Mouse (Mus musculus): Measurements from ENCODE around the gene Cpsf3.

GRCm38 (mm10) chr12:21330961-21331576, 45.9 kb downstream of the Cpsf3 start:
- TF ChIP-seq MAFK (IDR thresholded peaks at IDR 0.05; ENCODE audit: borderline replicate concordance, low read depth, low read length): no peak
- TF ChIP-seq RCOR1 (IDR thresholded peaks at IDR 0.05; ENCODE audit: low read depth, low read length): no peak
- TF ChIP-seq POLR2A (IDR thresholded peaks at IDR 0.05; ENCODE audit: control insufficient read depth in 1 of 2, insufficient read depth in 1 of 2, low read depth in 1 of 2, low read length in 2 of 2, poor library complexity in 1 of 2): no peak
- no peak for TF ChIP-seq GATA1 (IDR thresholded peaks at IDR 0.05; ENCODE audit: low read depth, low read length)
- TF ChIP-seq EP300 (IDR thresholded peaks at IDR 0.05; ENCODE audit: low read depth in 1 of 2, low read length in 2 of 2): no peak

Measured in MEL (cell line).